Mouse (Mus musculus) CH12.LX (cell line): ENCODE measurements at regions not wholly inside any gene's neighbourhood (a gene's known extent, or its start where the extent isn't known, plus 50 kb on each side); places are given as distances from the start of the nearest gene placed in this dataset.

ENCODE experiments used
- DNase-seq: peaks from one replicate; pipeline ENCODE4 v3.0.0-alpha.2; 2013; ENCODE audit errors: extremely low read depth
- H3K27ac ChIP-seq: 2 replicates; pipeline ENCODE4 v1.5.1; 2012; ENCODE audit warnings: low read depth, mild to moderate bottlenecking, control low read depth, moderate library complexity; ENCODE audit not compliant: insufficient read depth
- H3K27me3 ChIP-seq: replicated peaks from 2 replicates; pipeline ENCODE3; 2012; ENCODE audit warnings: inconsistent platforms
- H3K36me3 ChIP-seq, 2 experiments: replicated peaks in 1 of 2; 2 replicates each; pipeline versions ENCODE3 to v1.6.1; 2012; ENCODE audit warnings: inconsistent platforms in 1 of 2, low read length in 1 of 2, mild to moderate bottlenecking in 1 of 2, mixed read lengths in 1 of 2, moderate library complexity in 1 of 2; ENCODE audit not compliant: control insufficient read depth in 1 of 2, insufficient read depth in 1 of 2
- H3K4me1 ChIP-seq, 2 experiments: 2 replicates each; pipeline ENCODE4 v1.6.1; 2012; ENCODE audit warnings: inconsistent platforms in 1 of 2, moderate library complexity in 1 of 2; ENCODE audit not compliant: insufficient read depth in 2 of 2, control insufficient read depth in 1 of 2
- H3K4me2 ChIP-seq: 2 replicates; pipeline ENCODE4 v1.6.1; 2012; ENCODE audit warnings: low read depth, mild to moderate bottlenecking, control low read depth; ENCODE audit not compliant: poor library complexity, insufficient read depth, severe bottlenecking
- H3K4me3 ChIP-seq, 3 experiments: fragments of 150-350 bp in 1 of 3; sonication (generic) in 1 of 3; replicated peaks in 1 of 3; 2 replicates each; pipeline versions ENCODE3 to v1.5.1; 2011 to 2012; ENCODE audit warnings: low read depth in 2 of 3, low read length in 2 of 3, mild to moderate bottlenecking in 2 of 3, moderate library complexity in 2 of 3, control low read depth in 1 of 3, improper control_type of control experiment in 1 of 3, inconsistent platforms in 1 of 3, mixed read lengths in 1 of 3; ENCODE audit not compliant: poor library complexity in 1 of 3
- H3K79me2 ChIP-seq: replicated peaks from 2 replicates; pipeline ENCODE4 v1.6.1; 2012; ENCODE audit warnings: mild to moderate bottlenecking, moderate library complexity; ENCODE audit not compliant: control insufficient read depth, poor library complexity, insufficient read depth, severe bottlenecking; ENCODE audit errors: extremely low read depth
- H3K9ac ChIP-seq: 2 replicates; pipeline ENCODE4 v1.6.1; 2012; ENCODE audit warnings: low read depth, mild to moderate bottlenecking, control low read depth, moderate library complexity; ENCODE audit not compliant: insufficient read depth
- H3K9me3 ChIP-seq: replicated peaks from 2 replicates; pipeline ENCODE3; 2012; ENCODE audit warnings: low read length, inconsistent platforms, mixed read lengths
- BHLHE40 ChIP-seq: IDR thresholded peaks from 2 replicates; pipeline ENCODE4 v1.6.1; 2011; ENCODE audit warnings: mild to moderate bottlenecking, low read depth, low read length, improper control_type of control experiment
- CHD1 ChIP-seq: IDR thresholded peaks from 2 replicates; pipeline ENCODE4 v1.6.1; 2012; ENCODE audit warnings: low read depth, low read length, improper control_type of control experiment, inconsistent platforms
- E2F4 ChIP-seq: IDR thresholded peaks from 2 replicates; pipeline ENCODE4 v1.6.1; 2011; ENCODE audit warnings: low read depth, low read length, improper control_type of control experiment; ENCODE audit not compliant: insufficient replicate concordance
- IRF4 ChIP-seq: IDR thresholded peaks from 2 replicates; pipeline ENCODE4 v1.6.1; 2014; ENCODE audit warnings: low read depth, mild to moderate bottlenecking, inconsistent platforms, low read length, improper control_type of control experiment
- JUN ChIP-seq: IDR thresholded peaks from 2 replicates; pipeline ENCODE4 v1.6.1; 2011; ENCODE audit warnings: low read depth, mild to moderate bottlenecking, low read length, improper control_type of control experiment, moderate library complexity; ENCODE audit not compliant: insufficient read depth
- JUND ChIP-seq: conservative IDR thresholded peaks from 2 replicates; pipeline ENCODE4 v1.6.1; 2011; ENCODE audit warnings: low read depth, low read length, improper control_type of control experiment
- KAT2A ChIP-seq: IDR thresholded peaks from 2 replicates; pipeline ENCODE4 v1.6.1; 2012; ENCODE audit warnings: low read length, improper control_type of control experiment, inconsistent platforms; ENCODE audit not compliant: insufficient replicate concordance
- MAX ChIP-seq: IDR thresholded peaks from 2 replicates; pipeline ENCODE4 v1.6.1; 2011; ENCODE audit warnings: low read length, improper control_type of control experiment
- MEF2A ChIP-seq: IDR thresholded peaks from 2 replicates; pipeline ENCODE4 v1.6.1; 2014; ENCODE audit warnings: low read depth, mild to moderate bottlenecking, inconsistent platforms, low read length, improper control_type of control experiment, borderline replicate concordance
- PAX5 ChIP-seq: IDR thresholded peaks from 2 replicates; pipeline ENCODE4 v1.6.1; 2012; ENCODE audit warnings: low read length, inconsistent platforms, mixed read lengths
- POLR2AphosphoS2 ChIP-seq: IDR thresholded peaks from 2 replicates; pipeline ENCODE4 v1.6.1; 2011; ENCODE audit warnings: low read depth, low read length, improper control_type of control experiment
- RCOR1 ChIP-seq: conservative IDR thresholded peaks from 2 replicates; pipeline ENCODE4 v1.6.1; 2012; ENCODE audit warnings: low read depth, mild to moderate bottlenecking, inconsistent platforms, low read length, improper control_type of control experiment
- SIN3A ChIP-seq: IDR thresholded peaks from 2 replicates; pipeline ENCODE4 v1.6.1; 2012; ENCODE audit warnings: low read length, improper control_type of control experiment, inconsistent platforms
- TBP ChIP-seq: conservative IDR thresholded peaks from 2 replicates; pipeline ENCODE4 v1.6.1; 2011; ENCODE audit warnings: low read depth, low read length, improper control_type of control experiment
- ZC3H11A ChIP-seq: IDR thresholded peaks from 2 replicates; pipeline ENCODE4 v1.6.1; 2012; ENCODE audit warnings: low read depth, mild to moderate bottlenecking, inconsistent platforms, low read length, improper control_type of control experiment
- ZMIZ1 ChIP-seq: IDR thresholded peaks from 2 replicates; pipeline ENCODE4 v1.6.1; 2012; ENCODE audit warnings: low read depth, mild to moderate bottlenecking, inconsistent platforms, low read length, improper control_type of control experiment
- ZNF384 ChIP-seq: IDR thresholded peaks from 2 replicates; pipeline ENCODE4 v1.6.1; 2012; ENCODE audit warnings: low read depth, low read length, improper control_type of control experiment, inconsistent platforms
- dilution Hi-C: fragments of 300-500 bp; cut with MboI; formaldehyde crosslinking; loops from 2 replicates; pipeline ENCODE4 v1.14.3; 2020; ENCODE audit warnings: low sequenced_read_pairs; ENCODE audit not compliant: extremely low pct_unique_long_range_greater_than_20kb, extremely low pct_ligation_motif_present
- in situ Hi-C: fragments of 300-500 bp; cut with MboI; formaldehyde crosslinking; loops from 3 replicates; pipeline ENCODE4 v1.14.3; 2019; ENCODE audit warnings: low sequenced_read_pairs, low pct_ligation_motif_present, low pct_unique_long_range_greater_than_20kb, mixed read lengths

DNA sequence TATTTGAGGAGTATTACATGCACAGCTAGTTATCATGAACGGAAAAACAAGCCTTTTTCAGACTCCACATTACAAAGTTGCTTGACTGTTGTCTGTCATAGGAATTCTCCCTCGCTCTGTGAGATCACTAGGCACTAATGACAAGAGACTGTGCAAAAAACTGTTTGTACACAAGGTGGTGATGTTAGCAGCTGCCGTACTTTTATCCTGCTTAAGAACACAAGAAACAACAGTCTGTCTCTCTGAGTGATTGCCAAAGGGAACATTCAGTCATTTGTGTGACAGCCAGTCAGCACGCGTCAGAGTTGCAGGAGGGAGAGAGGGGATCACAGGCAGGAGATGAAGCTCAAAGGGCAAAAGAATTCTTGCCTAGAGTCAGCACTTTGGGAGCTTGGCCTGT lies 141.0 kb upstream of the Sox2 start:
- H3K4me1 ChIP-seq: no peaks in the 10 kb centered on the region
- H3K36me3 ChIP-seq: no peaks in the 10 kb centered on the region
- no peak overlapping the region for H3K4me3 ChIP-seq
- peaks cover 11% of the 10 kb centered on the region for H3K9me3 ChIP-seq
- H3K9ac ChIP-seq: no peak overlapping the region
- H3K27ac ChIP-seq: no peak overlapping the region
- dilution Hi-C loops (no loop called here), in situ Hi-C loops (no loop called here)
- TF ChIP-seq E2F4 (no peak), RCOR1 (no peak), SIN3A (no peak), ZMIZ1 (no peak)
- H3K27me3 ChIP-seq: no peaks in the 10 kb centered on the region
- DNase-seq: no peak
- no peak overlapping the region for H3K4me2 ChIP-seq
- no peaks in the 10 kb centered on the region for H3K79me2 ChIP-seq

GRCm38 (mm10) chr3:34504573-34504894 lies 145.7 kb upstream of the Sox2 start:
- no peaks in the 10 kb centered on the region for H3K27me3 ChIP-seq
- H3K4me3 ChIP-seq: no peak overlapping the region
- no peak overlapping the region for H3K4me2 ChIP-seq
- no peak overlapping the region for H3K9ac ChIP-seq
- no peak for DNase-seq
- in situ Hi-C loops: no loop called here
- peaks cover 2% of the 10 kb centered on the region for H3K9me3 ChIP-seq
- no peaks in the 10 kb centered on the region for H3K4me1 ChIP-seq
- H3K36me3 ChIP-seq: no peaks in the 10 kb centered on the region
- dilution Hi-C loops: no loop called here
- no peak for TF ChIP-seq CHD1
- no peak for TF ChIP-seq KAT2A
- no peak overlapping the region for H3K27ac ChIP-seq
- H3K79me2 ChIP-seq: no peaks in the 10 kb centered on the region

DNA sequence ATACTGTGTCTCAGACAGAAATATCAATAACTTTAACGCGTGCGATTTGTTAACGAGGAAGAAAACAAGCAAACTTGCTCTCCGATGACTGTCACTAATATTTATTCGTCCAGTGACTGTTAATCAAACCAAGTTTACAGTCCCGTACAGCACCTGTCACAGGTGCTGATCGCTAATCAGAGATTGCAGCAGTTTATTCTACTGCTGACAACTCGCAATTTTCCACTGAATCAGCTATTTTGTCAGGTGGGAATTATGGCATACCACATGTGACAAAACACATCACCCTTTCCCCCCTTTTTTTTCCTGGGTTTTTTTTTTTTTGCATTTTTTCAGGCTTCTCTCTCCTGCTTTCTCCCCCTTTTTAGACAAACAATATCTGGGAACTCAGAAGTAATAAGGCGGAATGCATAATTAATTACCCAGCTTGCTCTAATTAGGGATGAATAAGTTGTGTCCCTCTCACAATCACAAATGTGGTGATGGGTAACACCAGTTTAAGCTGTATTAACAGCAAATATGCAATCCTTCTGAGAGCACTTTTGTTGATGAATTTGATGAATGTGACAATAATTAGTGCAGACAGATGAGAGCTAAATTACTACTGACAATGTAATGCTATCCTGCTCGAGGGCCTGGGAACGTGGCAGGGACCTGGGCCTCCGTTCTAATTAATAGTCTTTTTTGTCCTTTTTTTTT lies 146.2 kb upstream of the Sox2 start:
- no peak overlapping the region for H3K4me2 ChIP-seq
- H3K4me1 ChIP-seq: no peaks in the 10 kb centered on the region
- dilution Hi-C loops (no loop called here), in situ Hi-C loops (no loop called here)
- H3K79me2 ChIP-seq: no peaks in the 10 kb centered on the region
- no peak overlapping the region for H3K27ac ChIP-seq
- no peak overlapping the region for H3K9ac ChIP-seq
- DNase-seq: no peak
- H3K9me3 ChIP-seq: peaks cover 2% of the 10 kb centered on the region
- no peak overlapping the region for H3K4me3 ChIP-seq
- no peaks in the 10 kb centered on the region for H3K36me3 ChIP-seq
- TF ChIP-seq MAX: no peak
- TF ChIP-seq BHLHE40: no peak
- no peak for TF ChIP-seq ZNF384
- no peak for TF ChIP-seq MEF2A
- no peak for TF ChIP-seq POLR2AphosphoS2
- no peak for TF ChIP-seq IRF4
- no peak for TF ChIP-seq JUN
- no peak for TF ChIP-seq JUND
- TF ChIP-seq PAX5: no peak
- no peak for TF ChIP-seq ZC3H11A
- TF ChIP-seq TBP: no peak
- no peaks in the 10 kb centered on the region for H3K27me3 ChIP-seq
